In the genomic region with DNA sequence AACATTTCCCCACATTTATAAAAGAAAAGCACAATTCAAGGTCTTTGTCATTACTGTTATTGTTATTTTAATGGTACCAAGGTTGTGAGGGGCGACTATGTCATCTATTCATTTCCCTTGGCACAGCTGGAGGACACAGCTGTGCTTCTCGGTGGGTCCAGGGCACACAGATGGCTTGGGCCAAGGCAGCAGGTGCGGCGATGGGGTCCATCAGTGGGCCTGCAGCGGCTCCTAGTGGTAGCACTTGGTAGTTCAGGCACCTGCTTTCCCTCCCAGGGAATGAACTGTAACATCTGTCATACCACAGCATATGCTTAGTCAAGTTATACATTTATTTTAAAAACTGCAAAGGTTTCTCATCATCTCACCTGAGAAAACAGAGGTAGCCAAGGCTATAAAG, we compare ENCODE assay signal across 9 mouse cellular contexts. TPM values are rescaled to one million over a fixed set of nuclear protein-coding genes. Genes with fewer than 3 reads are reported as not detected.
DNase-seq lines count a peak whose midpoint lies in the region; ATAC-seq and TF ChIP-seq lines count a peak whose summit lies in the region.
"Had no signal": no experiment of that assay in that cellular context is flagged by ENCODE, and none has a peak within 500 bp of the region (broad histone marks: within the 10 kb centered on the region; RNA-seq: fewer than 3 reads in every experiment).

No protein-coding gene starts in this region.

- peak; percentile 29; the same call in 1 of the 2 replicates for TF ChIP-seq CTCF in spleen, adult 2 months (IDR thresholded peaks at IDR 0.05; ENCODE audit: extremely low read depth, insufficient read depth, insufficient read length, insufficient replicate concordance)

- H3K27ac ChIP-seq in spleen, adult 2 months (ENCODE audit: insufficient read depth, low read length), result no peak overlapping the region
- H3K27ac ChIP-seq: liver, embryonic 15.5 days had no signal

- H3K36me3 ChIP-seq in spleen, adult 2 months (ENCODE audit: control insufficient read depth, insufficient read depth, low read length), result no peaks in the 10 kb centered on the region
- H3K36me3 ChIP-seq: liver, embryonic 15.5 days had no signal

- H3K4me3 ChIP-seq in spleen, adult 2 months (ENCODE audit: extremely low read depth, insufficient read depth, insufficient read length), result no peak overlapping the region
- H3K4me3 ChIP-seq: liver, embryonic 15.5 days had no signal

- no peak for TF ChIP-seq POLR2A in spleen, adult 2 months (IDR thresholded peaks at IDR 0.05; ENCODE audit: low read depth, low read length)

- H3K27me3 ChIP-seq in spleen, adult 2 months (ENCODE audit: control insufficient read depth, insufficient read depth, low read length), result no peaks in the 10 kb centered on the region

- H3K4me1 ChIP-seq in spleen, adult 2 months (ENCODE audit: control insufficient read depth, insufficient read depth, insufficient read length), result no peaks in the 10 kb centered on the region
- H3K4me1 ChIP-seq: liver, embryonic 15.5 days had no signal

- DNase-seq in spleen, adult 2 months (ENCODE audit: low read depth in 1 of 2, low spot score in 2 of 2), result no peak
- DNase-seq in spleen, adult 12 weeks (ENCODE audit: low spot score), result no peak
- DNase-seq in cerebellum, postnatal 25 days, result peak; percentile 71 to 82
- peak; percentile 53 to 63 for DNase-seq in layer of hippocampus, postnatal 14 days (ENCODE audit: low spot score in 2 of 2)
- peak; percentile 45 to 71 for DNase-seq in lung, postnatal 4 days
- DNase-seq in right cerebral cortex, postnatal 14 days, result peak; percentile 78
- DNase-seq in T-cell, adult 2 months (ENCODE audit: low spot score), result no peak

- ATAC-seq in granulocyte monocyte progenitor cell, adult 5-6 weeks (replicated peaks; ENCODE audit: poor library complexity, severe bottlenecking), result peak; percentile 87

- 5% methylated on average over 5 of the region's 5 CpGs for WGBS in spleen, adult 2 months

RNA-seq across cellular contexts. Expression of a gene that starts 7.0 kb away (rescaled TPM):
- not detected in 2 replicates for polyA plus RNA-seq in spleen, adult 2 months (2012; rRNA removed)
- total RNA-seq in granulocyte monocyte progenitor cell, adult 5-6 weeks (2014; fragmentation: Nextera tagmentation), result not detected in 2 replicates
- total RNA-seq in granulocyte monocyte progenitor cell, adult 5-6 weeks (2017), result not detected in 2 replicates
- total RNA-seq in layer of hippocampus, postnatal 14 days (2021), result 10 to 100 TPM; 14.1 to 16.7 TPM
- polyA plus RNA-seq: liver, embryonic 15.5 days had no signal

Comparison
In these comparisons a context has a peak if more than half of its experiments do, and no peak if none do; other contexts are left out.
1. DNase-seq: peak in cerebellum, postnatal 25 days (2 of 2), layer of hippocampus, postnatal 14 days (2 of 2), lung, postnatal 4 days (2 of 2) and right cerebral cortex, postnatal 14 days (single experiment); none in spleen, adult 2 months (0 of 2), spleen, adult 12 weeks (single experiment) and T-cell, adult 2 months (single experiment).
2. RNA of a gene that starts 7.0 kb away (total RNA-seq): 14.1 to 16.7 TPM in layer of hippocampus, postnatal 14 days; not detected in granulocyte monocyte progenitor cell, adult 5-6 weeks; every median in the first group is over 10 times any median in the second.